Mouse (Mus musculus): ENCODE results near the gene Rnf213. TPM values are rescaled to one million over a fixed set of nuclear protein-coding genes. Genes with fewer than 3 reads are reported as not detected.
A peak's percentile ranks its signal among the peaks of the same experiment; 100 is the strongest.

Rnf213 gene
- total RNA-seq, 1 experiment, result 37.3 TPM

GRCm38 (mm10) chr11:119362769-119363533 lies 29.9 kb upstream of the Rnf213 start:
- H3K4me3 ChIP-seq (ENCODE audit: insufficient read depth in 1 of 2, low read depth in 1 of 2, low read length in 2 of 2, poor library complexity in 1 of 2, severe bottlenecking in 1 of 2), result peak overlapping the region in 1 of 2 experiments; percentile 10; a peak in 1 of 4 replicates
- no peak for TF ChIP-seq ZNF384 (IDR thresholded peaks at IDR 0.05; ENCODE audit: low read depth, low read length)
- no peak for TF ChIP-seq HCFC1 (IDR thresholded peaks at IDR 0.05; ENCODE audit: borderline replicate concordance, insufficient read depth, low read length)
- no peak for TF ChIP-seq MAFK (IDR thresholded peaks at IDR 0.05; ENCODE audit: insufficient read depth, low read depth, low read length)
- TF ChIP-seq ZC3H11A (IDR thresholded peaks at IDR 0.05; ENCODE audit: borderline replicate concordance, low read depth, low read length), result no peak
- TF ChIP-seq CHD2 (IDR thresholded peaks at IDR 0.05; ENCODE audit: low read depth, low read length), result no peak
- peaks cover 0 to 7% of the 10 kb centered on the region in 2 experiments; a peak in 1 of 4 replicates for H3K4me1 ChIP-seq (ENCODE audit: control insufficient read depth in 2 of 2, insufficient read depth in 2 of 2, low read length in 2 of 2, poor library complexity in 1 of 2)
- in situ Hi-C loops (cut with MboI; ENCODE audit: low sequenced_read_pairs in 2 of 2, unreplicated experiment in 2 of 2), result no loop called here
- peak overlapping the region; percentile 37; the same call in 1 of the 2 replicates for H3K9ac ChIP-seq (ENCODE audit: insufficient read depth, low read depth, low read length, poor library complexity, severe bottlenecking)
- H3K9me3 ChIP-seq (ENCODE audit: control insufficient read depth, insufficient read depth, low read depth, low read length), result no peaks in the 10 kb centered on the region
- H3K27ac ChIP-seq (ENCODE audit: insufficient read depth, low read depth, low read length, poor library complexity, severe bottlenecking), result no peak overlapping the region; the same call in 1 of the 2 replicates
- H3K36me3 ChIP-seq (ENCODE audit: control insufficient read depth, insufficient read depth, low read length, poor library complexity, severe bottlenecking), result no peaks in the 10 kb centered on the region; the same call in 1 of the 2 replicates
- no peak for DNase-seq (ENCODE audit: low read depth, low spot score)

- Histone ChIP-seq H3K36me3 (ENCODE audit: control insufficient read depth, insufficient read depth, low read length, poor library complexity, severe bottlenecking) (no peaks in the 10 kb centered on the region; the same call in 1 of the 2 replicates), H3K4me1 (ENCODE audit: control insufficient read depth in 2 of 2, insufficient read depth in 2 of 2, low read length in 2 of 2, poor library complexity in 1 of 2) (peaks cover 0 to 7% of the 10 kb centered on the region in 2 experiments; a peak in 1 of 4 replicates), H3K9me3 (ENCODE audit: control insufficient read depth, insufficient read depth, low read depth, low read length) (no peaks in the 10 kb centered on the region), H3K27ac (ENCODE audit: insufficient read depth, low read depth, low read length, poor library complexity, severe bottlenecking) (no peak overlapping the region; the same call in 1 of the 2 replicates), H3K9ac (ENCODE audit: insufficient read depth, low read depth, low read length, poor library complexity, severe bottlenecking) (peak overlapping the region; percentile 37; the same call in 1 of the 2 replicates), H3K4me3 (ENCODE audit: insufficient read depth in 1 of 2, low read depth in 1 of 2, low read length in 2 of 2, poor library complexity in 1 of 2, severe bottlenecking in 1 of 2) (peak overlapping the region in 1 of 2 experiments; percentile 10; a peak in 1 of 4 replicates)
- in situ Hi-C loops (cut with MboI; ENCODE audit: low sequenced_read_pairs in 2 of 2, unreplicated experiment in 2 of 2), result no loop called here
- TF ChIP-seq CHD2 (IDR thresholded peaks at IDR 0.05; ENCODE audit: low read depth, low read length) (no peak), ZC3H11A (IDR thresholded peaks at IDR 0.05; ENCODE audit: borderline replicate concordance, low read depth, low read length) (0 out of 2 replicates have a peak, but pooled peaks have one; percentile 13)
- DNase-seq (ENCODE audit: low read depth, low spot score), result peak; percentile 70
Measured at GRCm38 (mm10) chr11:119363534-119364145, 29.3 kb upstream of the Rnf213 start.

GRCm38 (mm10) chr11:119375425-119375824 lies 17.5 kb upstream of the Rnf213 start:
- no peak for DNase-seq (ENCODE audit: low read depth, low spot score)
- Histone ChIP-seq H3K27ac (ENCODE audit: insufficient read depth, low read depth, low read length, poor library complexity, severe bottlenecking) (no peak overlapping the region), H3K9ac (ENCODE audit: insufficient read depth, low read depth, low read length, poor library complexity, severe bottlenecking) (no peak overlapping the region), H3K9me3 (ENCODE audit: control insufficient read depth, insufficient read depth, low read depth, low read length) (no peaks in the 10 kb centered on the region), H3K4me3 (ENCODE audit: insufficient read depth in 1 of 2, low read depth in 1 of 2, low read length in 2 of 2, poor library complexity in 1 of 2, severe bottlenecking in 1 of 2) (no peak overlapping the region), H3K36me3 (ENCODE audit: control insufficient read depth, insufficient read depth, low read length, poor library complexity, severe bottlenecking) (peaks cover 4% of the 10 kb centered on the region; the same call in 1 of the 2 replicates), H3K4me1 (ENCODE audit: control insufficient read depth in 2 of 2, insufficient read depth in 2 of 2, low read length in 2 of 2, poor library complexity in 1 of 2) (peaks cover 0 to 13% of the 10 kb centered on the region in 2 experiments; a peak in 1 of 4 replicates)
- in situ Hi-C loops (cut with MboI; ENCODE audit: low sequenced_read_pairs in 2 of 2, unreplicated experiment in 2 of 2), result no loop called here
- TF ChIP-seq ZNF384 (IDR thresholded peaks at IDR 0.05; ENCODE audit: low read depth, low read length), result no peak
- no peak for TF ChIP-seq ZC3H11A (IDR thresholded peaks at IDR 0.05; ENCODE audit: borderline replicate concordance, low read depth, low read length)
- no peak for TF ChIP-seq HCFC1 (IDR thresholded peaks at IDR 0.05; ENCODE audit: borderline replicate concordance, insufficient read depth, low read length)
- TF ChIP-seq CHD2 (IDR thresholded peaks at IDR 0.05; ENCODE audit: low read depth, low read length), result no peak
- no peak for TF ChIP-seq MAFK (IDR thresholded peaks at IDR 0.05; ENCODE audit: insufficient read depth, low read depth, low read length)

- no peak overlapping the region for H3K27ac ChIP-seq (ENCODE audit: insufficient read depth, low read depth, low read length, poor library complexity, severe bottlenecking)
- H3K4me3 ChIP-seq (ENCODE audit: insufficient read depth in 1 of 2, low read depth in 1 of 2, low read length in 2 of 2, poor library complexity in 1 of 2, severe bottlenecking in 1 of 2), result no peak overlapping the region
- H3K4me1 ChIP-seq (ENCODE audit: control insufficient read depth in 2 of 2, insufficient read depth in 2 of 2, low read length in 2 of 2, poor library complexity in 1 of 2), result peaks cover 0 to 16% of the 10 kb centered on the region in 2 experiments; a peak in 1 of 4 replicates
- peaks cover 4% of the 10 kb centered on the region; the same call in 1 of the 2 replicates for H3K36me3 ChIP-seq (ENCODE audit: control insufficient read depth, insufficient read depth, low read length, poor library complexity, severe bottlenecking)
- H3K9ac ChIP-seq (ENCODE audit: insufficient read depth, low read depth, low read length, poor library complexity, severe bottlenecking), result no peak overlapping the region
- in situ Hi-C loops (cut with MboI; ENCODE audit: low sequenced_read_pairs in 2 of 2, unreplicated experiment in 2 of 2), result no loop called here
- no peaks in the 10 kb centered on the region for H3K9me3 ChIP-seq (ENCODE audit: control insufficient read depth, insufficient read depth, low read depth, low read length)
- no peak for DNase-seq (ENCODE audit: low read depth, low spot score)
- TF ChIP-seq CHD2 (IDR thresholded peaks at IDR 0.05; ENCODE audit: low read depth, low read length) (no peak), ZC3H11A (IDR thresholded peaks at IDR 0.05; ENCODE audit: borderline replicate concordance, low read depth, low read length) (no peak), HCFC1 (IDR thresholded peaks at IDR 0.05; ENCODE audit: borderline replicate concordance, insufficient read depth, low read length) (no peak), ZNF384 (IDR thresholded peaks at IDR 0.05; ENCODE audit: low read depth, low read length) (no peak), MAFK (IDR thresholded peaks at IDR 0.05; ENCODE audit: insufficient read depth, low read depth, low read length) (no peak)
Measured at GRCm38 (mm10) chr11:119377326-119377725, 15.6 kb upstream of the Rnf213 start.

Measured in ES-E14 (cell line).